Mouse (Mus musculus) kidney, adult 2 months (tissue): ENCODE results near the gene Grk1.

Experiments used
- CTCF ChIP-seq: fragments of 200-500 bp; conservative IDR thresholded peaks from 2 replicates; pipeline ENCODE4 v1.5.1; 2011; ENCODE audit warnings: low read depth, mild to moderate bottlenecking, control low read depth, low read length, moderate library complexity, mixed read lengths; ENCODE audit not compliant: insufficient read depth, insufficient read length
- POLR2A ChIP-seq: fragments of 200-500 bp; IDR thresholded peaks from one replicate; pipeline ENCODE4 v1.6.1; 2011; ENCODE audit warnings: low read depth, low read length, control low read depth

DNA sequence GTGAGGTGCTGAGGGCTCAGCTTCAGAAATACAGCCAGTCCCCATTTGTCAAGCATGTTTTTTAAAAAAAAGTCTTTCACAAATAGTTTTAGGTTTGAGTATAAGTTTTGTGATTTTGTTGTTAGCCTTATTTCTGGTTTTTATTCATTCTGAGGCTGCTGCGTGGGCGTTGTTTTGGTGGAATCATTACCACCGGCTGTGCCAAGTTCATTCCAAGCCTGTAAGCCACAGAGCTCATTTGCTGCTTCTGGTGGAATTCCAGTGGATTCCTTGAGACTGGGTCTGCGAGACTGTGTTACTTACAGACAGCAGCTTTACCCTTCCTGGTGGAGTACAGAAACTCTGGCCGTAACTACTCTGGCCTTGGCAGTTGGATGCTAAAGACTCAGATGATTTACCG is 41.6 kb downstream of the Grk1 start:
- no peak for TF ChIP-seq CTCF
- no peak for TF ChIP-seq POLR2A
